Mouse (Mus musculus) embryonic stem cell, embryonic (primary cell): Measurements from ENCODE around the gene Klhl3.

Experiments used
- CTCF ChIA-PET, 4 experiments: fragments of 300-600 bp in 2 of 4; fragments of 350-600 bp in 2 of 4; sonication (Branson Sonifier 250); formaldehyde crosslinking; loops; one replicate each; lab custom pipeline; 2022; ENCODE audit warnings: inconsistent platforms in 2 of 4; lab: Charles Lee
- POLR2A ChIA-PET, 4 experiments: fragments of 300-600 bp in 2 of 4; fragments of 350-600 bp in 2 of 4; sonication (Branson Sonifier 250); formaldehyde crosslinking; loops; one replicate each; lab custom pipeline; 2022; ENCODE audit warnings: antibody characterized with exemption in 4 of 4, inconsistent platforms in 1 of 4; lab: Charles Lee

Klhl3 gene

GRCm38 (mm10) chr13:58090643-58091042 is 22.7 kb downstream of the Klhl3 start:
- POLR2A ChIA-PET = no interaction called here

GRCm38 (mm10) chr13:58084396-58084795 is 29.0 kb downstream of the Klhl3 start:
- ChIA-PET CTCF (no interaction called here), POLR2A (no interaction called here)

More at GRCm38 (mm10) chr13:58090643-58091042, 22.7 kb downstream of the Klhl3 start:
- CTCF ChIA-PET = interaction anchor here in 1 of 4 experiments (1.0 to 1.4 kb wide), 2 partner anchors 24 to 45 kb away, joined by 4 read pairs; no protein-coding TSS in a partner anchor

DNA sequence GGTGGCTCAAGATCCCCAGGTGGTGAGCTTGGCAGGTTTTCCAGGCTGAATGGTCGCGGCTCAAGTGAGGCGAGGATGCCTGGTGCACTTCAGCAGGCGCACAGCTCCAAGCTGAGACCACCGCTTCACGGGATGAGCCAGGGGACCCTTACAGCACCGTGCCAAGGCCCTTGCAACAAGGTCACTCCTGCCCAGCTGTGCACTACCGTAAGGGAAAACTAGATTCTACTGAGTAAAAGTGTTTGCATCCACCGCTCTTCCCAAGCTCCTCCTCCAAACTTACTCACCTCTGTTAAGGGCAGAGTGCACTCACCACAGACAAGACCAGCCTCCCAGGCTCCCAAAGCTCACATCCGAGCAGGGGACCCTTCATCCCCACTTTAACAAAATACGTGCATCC is 29.9 kb downstream of the Klhl3 start:
- POLR2A ChIA-PET = interaction anchor here in 1 of 4 experiments (0.7 kb wide), 1 partner anchor 478 kb away, joined by 3 read pairs; no protein-coding TSS in a partner anchor

DNA sequence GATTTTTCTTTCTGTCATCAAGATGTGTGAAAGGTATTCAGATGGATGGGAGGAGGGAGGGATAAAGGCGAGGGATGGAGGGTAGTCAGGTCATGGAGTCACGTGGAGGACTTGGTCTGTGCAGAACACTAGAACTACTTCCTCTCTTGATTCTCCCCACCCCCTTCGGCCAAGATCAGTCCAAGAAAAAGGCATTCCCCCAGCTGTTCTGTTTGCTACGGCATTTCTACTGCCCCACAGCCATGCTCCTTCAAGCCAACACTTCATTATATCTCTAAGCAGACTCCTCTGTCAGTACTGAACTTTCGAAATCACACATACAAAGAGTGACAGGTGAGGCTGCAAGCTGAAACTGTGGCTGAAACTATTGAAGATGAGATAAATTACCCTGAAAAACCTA is 30.3 kb downstream of the Klhl3 start:
- CTCF ChIA-PET = interaction anchor here in 1 of 4 experiments (0.6 to 0.9 kb wide), 2 partner anchors 13 to 29 kb away, joined by 3 read pairs; no protein-coding TSS in a partner anchor
- POLR2A ChIA-PET = interaction anchor here in 1 of 4 experiments (0.7 kb wide), 1 partner anchor 479 kb away, joined by 3 read pairs; no protein-coding TSS in a partner anchor

More for the DNA sequence above, 29.9 kb downstream of the Klhl3 start:
- CTCF ChIA-PET = interaction anchor here in 1 of 4 experiments (0.6 to 0.9 kb wide), 2 partner anchors 13 to 30 kb away, joined by 3 read pairs; no protein-coding TSS in a partner anchor

GRCm38 (mm10) chr13:58078361-58078760 is 35.0 kb downstream of the Klhl3 start:
- ChIA-PET CTCF (interaction anchor here in 1 of 4 experiments (0.8 kb wide), 1 partner anchor 46 kb away, joined by 3 read pairs; no protein-coding TSS in a partner anchor), POLR2A (interaction anchor here in 1 of 4 experiments (0.6 to 1.7 kb wide), 2 partner anchors 51 to 71 kb away, joined by 3 to 4 read pairs; no protein-coding TSS in a partner anchor)

DNA sequence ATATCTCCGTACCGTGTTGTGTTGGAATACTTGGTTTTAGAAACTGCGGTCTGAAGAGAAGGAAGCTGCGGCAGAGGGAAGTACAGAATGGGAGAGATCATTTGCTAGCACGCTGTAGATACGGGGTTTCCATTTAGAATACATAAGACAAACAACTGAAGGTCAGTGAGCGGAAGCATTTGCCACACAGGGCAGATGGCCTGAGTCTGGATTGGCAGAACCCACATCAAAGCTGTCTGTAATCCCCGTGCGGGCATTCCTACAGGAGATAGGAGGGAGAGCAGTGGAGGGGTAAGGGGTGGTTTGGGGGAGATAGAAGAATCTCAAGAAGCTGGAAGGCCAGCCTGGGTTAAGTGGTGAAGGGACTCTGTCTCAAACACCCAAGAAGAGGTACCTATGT is 38.5 kb downstream of the Klhl3 start:
- ChIA-PET CTCF (interaction anchor here in 1 of 4 experiments (0.6 kb wide), 1 partner anchor 40 kb away, joined by 4 read pairs; no protein-coding TSS in a partner anchor), POLR2A (no interaction called here)

DNA sequence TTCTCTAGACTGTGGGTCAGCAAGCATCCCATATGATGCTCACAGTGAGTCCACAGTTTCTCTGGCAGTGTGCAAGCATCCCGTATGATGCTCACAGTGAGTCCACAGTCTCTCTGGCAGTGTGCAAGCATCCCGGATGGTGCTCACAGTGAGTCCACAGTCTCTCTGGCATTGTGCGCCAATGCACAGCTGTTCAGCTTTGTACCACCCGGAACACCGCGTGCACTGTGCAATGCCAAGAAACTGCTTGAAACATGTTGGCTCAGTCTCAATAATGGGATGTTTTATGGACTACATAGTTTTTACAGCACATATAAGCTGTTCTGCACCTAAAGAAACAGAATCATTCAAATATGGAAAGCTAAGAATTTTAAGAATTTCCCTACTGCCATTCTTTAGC is 38.9 kb downstream of the Klhl3 start:
- POLR2A ChIA-PET = no interaction called here
- CTCF ChIA-PET = interaction anchor here in 1 of 4 experiments (0.6 kb wide), 1 partner anchor 40 kb away, joined by 4 read pairs; no protein-coding TSS in a partner anchor

- POLR2A ChIA-PET = interaction anchor here in 1 of 4 experiments (0.6 kb wide), 1 partner anchor 52 kb away, joined by 4 read pairs; no protein-coding TSS in a partner anchor
- CTCF ChIA-PET = interaction anchor here in 1 of 4 experiments (0.5 kb wide), 1 partner anchor 52 kb away, joined by 5 read pairs; no protein-coding TSS in a partner anchor
Measured at GRCm38 (mm10) chr13:58073254-58073882, 40.0 kb downstream of the Klhl3 start.

DNA sequence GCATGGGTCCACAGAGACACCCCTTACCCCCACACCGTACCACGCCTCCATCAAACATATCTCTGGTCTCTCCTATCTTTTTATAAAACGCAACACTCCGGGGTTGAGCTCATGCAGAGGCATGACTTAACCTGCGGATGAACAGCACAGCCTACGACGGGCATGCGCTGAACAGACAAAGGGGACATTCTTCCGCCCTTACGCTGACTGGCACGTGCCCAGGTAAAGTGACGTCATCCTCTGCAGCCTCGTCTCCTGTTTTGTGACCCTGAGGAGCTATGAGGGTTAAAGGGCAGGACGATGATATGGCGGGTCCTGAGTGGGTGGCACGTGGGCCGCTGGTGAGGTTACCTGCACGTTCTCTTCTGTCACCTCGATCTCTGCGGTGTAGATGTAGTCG is 42.2 kb downstream of the Klhl3 start:
- POLR2A ChIA-PET = interaction anchor here in 2 of 4 experiments (0.6 to 1.2 kb wide), 3 partner anchors 54 to 855 kb away, joined by 3 to 4 read pairs (median 3); no protein-coding TSS in a partner anchor
- CTCF ChIA-PET = interaction anchor here in 2 of 4 experiments (0.5 to 1.3 kb wide), 2 partner anchors 47 to 1419 kb away, joined by 4 read pairs; no protein-coding TSS in a partner anchor

DNA sequence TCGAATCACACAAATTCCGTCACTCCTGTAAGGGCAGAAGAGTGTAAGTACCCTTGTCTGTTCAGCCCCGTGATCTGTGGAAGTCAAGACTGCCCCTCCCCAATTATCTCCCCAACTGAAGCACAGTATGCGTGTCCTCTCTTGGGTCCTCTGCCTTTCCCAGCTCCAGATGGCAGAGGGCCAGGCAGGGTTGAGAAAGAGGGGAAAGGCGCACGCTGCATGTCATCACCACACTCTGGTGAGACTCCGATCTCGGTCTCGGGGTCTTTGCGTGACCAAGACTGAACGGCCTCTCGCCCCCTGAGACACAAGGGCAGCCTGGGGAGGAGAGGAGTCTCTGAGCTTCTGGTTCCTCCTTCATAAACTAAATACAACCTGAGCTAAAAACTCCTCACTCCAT is 42.9 kb downstream of the Klhl3 start:
- ChIA-PET POLR2A (interaction anchor here in 2 of 4 experiments (0.9 to 1.1 kb wide), 2 partner anchors 16 to 855 kb away, joined by 3 to 4 read pairs; no protein-coding TSS in a partner anchor), CTCF (interaction anchor here in 3 of 4 experiments (0.5 to 1.3 kb wide), 5 partner anchors 13 to 68 kb away, joined by 3 to 8 read pairs (median 3); no protein-coding TSS in a partner anchor)

DNA sequence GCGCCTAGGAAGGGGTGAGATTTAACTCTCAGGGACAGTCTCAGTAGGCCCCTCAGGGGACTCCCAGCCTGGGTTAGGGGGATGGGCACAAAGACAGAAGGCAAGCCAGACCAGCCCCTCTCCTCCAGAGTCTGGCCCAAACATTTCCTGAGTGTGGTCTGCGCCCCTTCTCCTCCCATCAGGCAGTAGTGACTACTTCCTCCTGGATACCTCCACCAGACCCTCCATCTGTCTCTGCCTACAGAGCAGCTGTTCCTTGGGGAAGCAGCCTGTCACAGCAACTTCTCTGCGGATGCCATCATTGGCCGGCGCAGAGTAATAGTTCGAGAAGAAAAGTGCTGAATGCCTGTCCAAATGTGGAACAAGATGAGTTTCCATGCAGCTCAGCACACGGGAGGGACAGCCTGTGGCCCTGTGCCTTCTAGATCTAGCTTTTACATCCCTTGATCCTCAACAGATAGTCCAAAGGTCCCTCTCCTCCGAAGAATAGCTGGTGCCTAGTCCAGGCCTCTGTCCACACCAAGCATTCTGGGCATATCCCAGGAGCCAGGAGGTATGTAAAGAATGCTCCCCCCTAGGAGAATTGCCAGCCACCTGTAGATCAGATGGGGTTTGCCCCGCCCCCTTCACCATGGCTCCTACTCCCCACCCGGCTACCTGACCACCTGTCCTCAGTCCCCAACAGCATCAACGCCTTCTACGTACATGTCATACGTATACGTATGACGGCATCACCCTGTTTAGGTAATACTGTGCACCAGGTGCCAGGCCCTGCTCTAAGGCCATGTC is 44.8 kb downstream of the Klhl3 start:
- CTCF ChIA-PET = interaction anchor here in 1 of 4 experiments (1.0 to 2.2 kb wide), 2 partner anchors 19 to 23 kb away, joined by 3 to 12 read pairs; no protein-coding TSS in a partner anchor
- POLR2A ChIA-PET = interaction anchor here in 1 of 4 experiments (1.4 to 2.6 kb wide), 3 partner anchors 49 to 195 kb away, joined by 3 to 12 read pairs (median 5); partner anchors contain the start of gene Hnrnpa0

GRCm38 (mm10) chr13:58067540-58068103 is 45.8 kb downstream of the Klhl3 start:
- ChIA-PET POLR2A (interaction anchor here in 3 of 4 experiments (0.5 to 2.6 kb wide), 10 partner anchors 22 to 196 kb away, joined by 3 to 12 read pairs (median 5); partner anchors contain the start of gene Hnrnpa0 (in 2 of the 3)), CTCF (interaction anchor here (0.6 to 2.2 kb wide), 9 partner anchors 14 to 221 kb away, joined by 3 to 12 read pairs (median 3); partner anchors contain the start of gene Spock1 (in 1 of the 4))

DNA sequence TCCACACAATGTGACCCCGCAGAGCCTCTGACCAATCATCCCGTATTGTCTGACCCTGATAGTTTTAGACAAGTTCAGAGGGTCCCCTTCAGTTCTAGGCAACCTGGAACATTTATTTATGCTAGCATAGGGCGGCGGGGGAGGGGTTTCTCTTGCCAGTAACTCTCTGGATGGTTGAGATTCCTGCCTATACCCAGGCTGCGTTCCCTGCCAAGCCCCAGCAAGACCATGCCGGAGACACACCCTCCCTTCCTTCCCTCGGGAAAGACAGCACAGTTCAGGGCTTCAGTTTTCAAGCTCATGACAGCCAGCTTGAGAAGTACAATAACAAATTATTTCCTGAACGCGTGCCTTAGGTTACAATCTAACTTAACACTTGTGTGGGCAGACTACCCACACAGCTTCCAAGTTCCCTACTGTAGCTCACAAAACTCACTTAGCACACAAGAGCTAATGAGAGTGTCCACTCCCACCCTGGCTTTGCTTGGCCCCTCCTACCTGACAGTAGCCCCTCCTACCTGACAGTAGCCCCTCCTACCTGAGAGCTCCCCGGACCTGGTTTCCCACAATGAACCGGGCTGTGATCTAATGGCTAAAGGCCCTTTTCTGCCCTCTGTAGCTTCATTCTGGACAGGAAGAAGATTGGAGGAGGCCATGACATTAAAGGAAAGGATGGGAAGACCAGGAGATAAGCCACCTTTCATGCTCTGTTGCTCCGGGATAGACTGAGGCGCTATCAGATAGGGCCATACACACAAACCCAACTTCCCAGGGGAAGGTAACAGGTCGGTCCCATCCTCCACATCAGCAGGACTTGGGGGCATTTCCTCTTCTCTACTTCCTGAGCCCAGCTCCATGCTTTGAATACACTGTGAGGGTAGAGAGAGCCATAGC is 46.6 kb downstream of the Klhl3 start:
- ChIA-PET CTCF (interaction anchor here (0.6 to 2.2 kb wide), 15 partner anchors 13 to 1152 kb away, joined by 3 to 12 read pairs (median 3); partner anchors contain the start of gene Spock1 (in 1 of the 4)), POLR2A (interaction anchor here in 3 of 4 experiments (0.6 to 2.6 kb wide), 13 partner anchors 16 to 336 kb away, joined by 3 to 12 read pairs (median 3); partner anchors contain the start of gene Hnrnpa0 (in 2 of the 3))

DNA sequence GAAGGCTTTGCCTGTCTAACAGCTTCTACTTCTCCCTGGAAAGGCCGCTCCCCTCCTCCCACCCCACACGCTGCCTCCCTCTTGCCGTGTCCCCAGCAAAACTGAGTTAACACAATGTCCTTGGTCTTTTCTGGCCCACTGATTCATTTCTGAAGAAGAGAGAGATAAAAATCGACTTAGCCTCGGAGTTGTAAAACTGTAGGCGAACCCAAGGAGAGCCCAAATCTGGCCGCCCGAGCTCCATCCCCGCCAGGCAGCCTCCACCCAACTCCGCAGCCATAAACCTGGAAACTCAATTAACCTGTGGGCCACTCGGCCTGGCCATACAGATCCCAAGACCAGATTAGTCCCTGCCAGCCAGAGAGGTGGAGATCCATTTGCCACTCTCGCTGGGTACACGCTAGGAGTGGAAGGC is 47.3 kb downstream of the Klhl3 start:
- ChIA-PET CTCF (interaction anchor here in 3 of 4 experiments (0.7 to 1.6 kb wide), 8 partner anchors 14 to 477 kb away, joined by 3 to 9 read pairs (median 3); no protein-coding TSS in a partner anchor), POLR2A (interaction anchor here in 3 of 4 experiments (1.0 to 2.6 kb wide), 8 partner anchors 15 to 336 kb away, joined by 3 to 12 read pairs (median 4); partner anchors contain the start of gene Hnrnpa0 (in 2 of the 3))

DNA sequence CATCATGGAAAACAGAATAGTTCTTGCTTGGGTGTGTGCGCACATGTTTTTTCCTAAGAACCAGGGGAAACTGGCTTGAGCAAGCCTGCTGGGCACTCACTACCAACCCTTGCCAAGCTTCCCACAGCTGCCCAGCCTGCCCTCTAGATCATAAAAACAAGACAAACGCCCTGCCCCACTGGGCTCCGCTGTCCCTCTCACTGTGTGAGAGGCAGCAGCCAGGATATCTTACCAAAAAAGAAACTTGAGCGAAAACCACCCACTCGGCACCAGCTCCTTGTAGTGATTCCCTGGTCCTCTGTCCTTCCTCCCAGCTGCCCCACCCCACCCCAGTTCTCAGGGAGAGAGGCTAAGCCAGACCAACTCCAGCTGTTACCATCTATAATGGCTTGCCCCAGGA is 48.1 kb downstream of the Klhl3 start:
- CTCF ChIA-PET = interaction anchor here in 2 of 4 experiments (0.5 to 1.4 kb wide), 3 partner anchors 14 to 100 kb away, joined by 3 to 4 read pairs (median 3); no protein-coding TSS in a partner anchor
- POLR2A ChIA-PET = interaction anchor here in 1 of 4 experiments (1.3 kb wide), 1 partner anchor 16 kb away, joined by 5 read pairs; no protein-coding TSS in a partner anchor
